Mouse (Mus musculus) lung, embryonic 16.5 days (tissue): ENCODE data around the gene Flrt2. TPM values are rescaled to one million over a fixed set of nuclear protein-coding genes. Genes with fewer than 3 reads are reported as not detected.
"Not testable (repeated sequence)": the region's sequence is repeated elsewhere in the genome, so short reads cannot be mapped to it uniquely, and the experiment has no call there.

ENCODE experiments used
- ATAC-seq: fragments of 200-750 bp; cut with Nextera tagmentation; 2 replicates; pipeline ENCODE4 v1.8.0; 2017; ENCODE audit warnings: low read depth, mild to moderate bottlenecking, moderate library complexity
- H3K27ac ChIP-seq: fragments of 300-500 bp; sonication (generic); 2 replicates; pipeline ENCODE4 v1.5.1; 2014; ENCODE audit warnings: mild to moderate bottlenecking, control low read depth, low read length
- H3K27me3 ChIP-seq: fragments of 300-500 bp; sonication (generic); 2 replicates; pipeline ENCODE4 v1.6.1; 2014; ENCODE audit warnings: low read depth, low read length, mixed read lengths; ENCODE audit not compliant: control insufficient read depth, insufficient read depth
- H3K36me3 ChIP-seq: fragments of 300-500 bp; sonication (generic); 2 replicates; pipeline ENCODE4 v1.6.1; 2014; ENCODE audit warnings: low read length; ENCODE audit not compliant: control insufficient read depth, insufficient read depth
- H3K4me1 ChIP-seq: fragments of 300-500 bp; sonication (generic); replicated peaks from 2 replicates; pipeline ENCODE4 v1.6.1; 2014; ENCODE audit warnings: low read length, mixed read lengths; ENCODE audit not compliant: control insufficient read depth, insufficient read depth
- H3K4me2 ChIP-seq: fragments of 300-500 bp; sonication (generic); 2 replicates; pipeline ENCODE4 v1.6.1; 2014; ENCODE audit warnings: low read depth, low read length, control low read depth
- H3K4me3 ChIP-seq: fragments of 300-500 bp; sonication (generic); 2 replicates; pipeline ENCODE4 v1.5.1; 2014; ENCODE audit warnings: mild to moderate bottlenecking, low read length, control low read depth
- H3K9ac ChIP-seq: fragments of 300-500 bp; sonication (generic); 2 replicates; pipeline ENCODE4 v1.6.1; 2014; ENCODE audit warnings: low read length, control low read depth
- H3K9me3 ChIP-seq: fragments of 300-500 bp; sonication (generic); 2 replicates; pipeline ENCODE4 v1.6.1; 2016; ENCODE audit warnings: low read length; ENCODE audit not compliant: control insufficient read depth
- WGBS: fragments of 180-500 bp; shearing (Covaris S2); extraction: QIAGEN DNeasy Blood & Tissue Kit; methylation state at CpG from one replicate; pipeline ENCODE4 v1.1.7; 2014; 5-methylcytosine and 5-hydroxymethylcytosine counted together
- polyA plus RNA-seq: library from polyadenylated mRNA; unstranded; fragments of >200 nt; fragmentation: Nextera tagmentation; extraction: Ambion mirVana; gene quantifications from 2 replicates; pipeline ENCODE4 v1.2.1, GENCODE M21; 2015

Flrt2 gene
- 8.6 and 11.0 TPM in 2 replicates for polyA plus RNA-seq

GRCm38 (mm10) chr12:95691961-95692767 is at the start of gene Flrt2:
Gene Flrt2, plus strand, starts transcription at chr12:95692226.
- peak within 1 kb of the TSS; percentile 88 for H3K4me2 ChIP-seq
- peaks cover 31% of the 10 kb centered on the region for H3K4me1 ChIP-seq
- no peak for ATAC-seq
- peak within 1 kb of the TSS; percentile 49 for H3K9ac ChIP-seq
- H3K4me3 ChIP-seq: peak within 1 kb of the TSS; percentile 82
- peaks cover 11% of the 10 kb centered on the region for H3K27me3 ChIP-seq
- no peaks in the 10 kb centered on the region for H3K9me3 ChIP-seq
- no peaks in the 10 kb centered on the region for H3K36me3 ChIP-seq
- under 1% methylated on average over 32 of the region's 32 CpGs for WGBS
- no peak within 1 kb of the TSS for H3K27ac ChIP-seq

- no peaks in the 10 kb centered on the region for H3K9me3 ChIP-seq
- no peak overlapping the region for H3K4me3 ChIP-seq
- H3K27ac ChIP-seq: no peak overlapping the region
- no peaks in the 10 kb centered on the region for H3K27me3 ChIP-seq
- no peak for ATAC-seq
- no peaks in the 10 kb centered on the region for H3K36me3 ChIP-seq
- H3K4me2 ChIP-seq: no peak overlapping the region
- H3K4me1 ChIP-seq: no peaks in the 10 kb centered on the region
- WGBS: 40% methylated on average over 3 of the region's 3 CpGs
- no peak overlapping the region for H3K9ac ChIP-seq
Measured at GRCm38 (mm10) chr12:95642226-95642625, 49.8 kb upstream of the Flrt2 start.

GRCm38 (mm10) chr12:95647179-95647578 is 44.8 kb upstream of the Flrt2 start:
- ATAC-seq, H3K4me3 ChIP-seq, H3K27me3 ChIP-seq, H3K4me2 ChIP-seq, H3K27ac ChIP-seq, H3K9me3 ChIP-seq, H3K4me1 ChIP-seq, H3K36me3 ChIP-seq, H3K9ac ChIP-seq: not testable (repeated sequence)
- WGBS: 100% methylated on average over 1 of the region's 6 CpGs

- H3K4me1 ChIP-seq: no peaks in the 10 kb centered on the region
- no peak overlapping the region for H3K4me3 ChIP-seq
- no peak overlapping the region for H3K27ac ChIP-seq
- no peak for ATAC-seq
- no peaks in the 10 kb centered on the region for H3K27me3 ChIP-seq
- H3K36me3 ChIP-seq: no peaks in the 10 kb centered on the region
- 45% methylated on average over 4 of the region's 4 CpGs for WGBS
- no peaks in the 10 kb centered on the region for H3K9me3 ChIP-seq
- H3K9ac ChIP-seq: no peak overlapping the region
- H3K4me2 ChIP-seq: no peak overlapping the region
Measured at GRCm38 (mm10) chr12:95652172-95653156, 39.6 kb upstream of the Flrt2 start.

GRCm38 (mm10) chr12:95656594-95656993 is 35.4 kb upstream of the Flrt2 start:
- H3K27ac ChIP-seq: no peak overlapping the region
- no peaks in the 10 kb centered on the region for H3K4me1 ChIP-seq
- H3K36me3 ChIP-seq: no peaks in the 10 kb centered on the region
- H3K9me3 ChIP-seq: no peaks in the 10 kb centered on the region
- 82% methylated on average over 4 of the region's 4 CpGs for WGBS
- no peak overlapping the region for H3K9ac ChIP-seq
- ATAC-seq: no peak
- no peaks in the 10 kb centered on the region for H3K27me3 ChIP-seq
- no peak overlapping the region for H3K4me3 ChIP-seq
- no peak overlapping the region for H3K4me2 ChIP-seq

- Histone ChIP-seq H3K27ac (no peak overlapping the region), H3K9me3 (no peaks in the 10 kb centered on the region), H3K4me2 (no peak overlapping the region), H3K9ac (no peak overlapping the region), H3K4me3 (no peak overlapping the region), H3K4me1 (no peaks in the 10 kb centered on the region), H3K27me3 (no peaks in the 10 kb centered on the region), H3K36me3 (no peaks in the 10 kb centered on the region)
- no peak for ATAC-seq
- WGBS: 69% methylated on average over 5 of the region's 5 CpGs
Measured at GRCm38 (mm10) chr12:95667296-95667695, 24.7 kb upstream of the Flrt2 start.

GRCm38 (mm10) chr12:95675711-95676110 is 16.3 kb upstream of the Flrt2 start:
- H3K9ac ChIP-seq: no peak overlapping the region
- no peaks in the 10 kb centered on the region for H3K36me3 ChIP-seq
- H3K27ac ChIP-seq: no peak overlapping the region
- no peaks in the 10 kb centered on the region for H3K4me1 ChIP-seq
- H3K27me3 ChIP-seq: no peaks in the 10 kb centered on the region
- ATAC-seq: no peak
- H3K9me3 ChIP-seq: no peaks in the 10 kb centered on the region
- H3K4me3 ChIP-seq: no peak overlapping the region
- no peak overlapping the region for H3K4me2 ChIP-seq
- WGBS: 52% methylated on average over 5 of the region's 5 CpGs

- Histone ChIP-seq H3K36me3 (no peaks in the 10 kb centered on the region), H3K27me3 (peaks cover 11% of the 10 kb centered on the region), H3K27ac (no peak overlapping the region), H3K4me2 (no peak overlapping the region), H3K4me3 (no peak overlapping the region), H3K4me1 (peaks cover 30% of the 10 kb centered on the region), H3K9me3 (no peaks in the 10 kb centered on the region), H3K9ac (no peak overlapping the region)
- no peak for ATAC-seq
- 11% methylated on average over 9 of the region's 9 CpGs for WGBS
Measured at GRCm38 (mm10) chr12:95690819-95691218, 1.2 kb upstream of the Flrt2 start.
